Mouse (Mus musculus): ENCODE measurements around the gene Astn2.

DNA sequence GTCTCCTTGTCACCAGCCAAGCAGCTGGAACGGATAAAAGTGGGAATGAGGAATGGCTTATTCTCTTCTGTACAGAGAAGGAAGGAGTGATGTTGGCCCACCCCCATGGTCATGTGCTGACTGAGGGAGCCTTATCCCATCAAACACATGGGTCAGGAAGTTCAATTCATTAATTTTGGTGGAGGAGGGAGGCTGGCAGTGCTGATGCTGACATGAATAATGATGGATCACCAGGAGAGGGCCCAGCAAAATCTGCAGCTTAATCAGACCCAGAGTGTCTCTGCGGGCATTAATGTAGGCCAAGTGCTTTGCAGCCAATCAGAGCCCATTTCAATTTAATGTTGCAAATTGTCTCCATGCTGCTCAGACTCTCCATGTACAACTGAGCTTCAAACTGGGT, 172.1 kb downstream of the Astn2 start:
- TF ChIP-seq MYOD1 (IDR thresholded peaks at IDR 0.05; ENCODE audit: control insufficient read depth, insufficient read length, low read depth): no peak
- TF ChIP-seq CTCF (IDR thresholded peaks at IDR 0.05; ENCODE audit: control insufficient read depth, insufficient read depth, insufficient read length): no peak
- no peak for TF ChIP-seq MYOG (IDR thresholded peaks at IDR 0.05; ENCODE audit: control insufficient read depth, extremely low read depth, insufficient read length)
